Mouse (Mus musculus): ENCODE data around the gene Pygo2. TPM values are rescaled to one million over a fixed set of nuclear protein-coding genes. Genes with fewer than 3 reads are reported as not detected.

Gene Pygo2
- total and polyA plus RNA-seq, 3 experiments: 21.9 to 40.8 (median 29.7) TPM

- TF ChIP-seq ZC3H11A (IDR thresholded peaks at IDR 0.05; ENCODE audit: low read depth, low read length) (no peak), SIN3A (IDR thresholded peaks at IDR 0.05; ENCODE audit: low read length) (no peak), MAX (IDR thresholded peaks at IDR 0.05; ENCODE audit: low read length) (no peak), MAFK (IDR thresholded peaks at IDR 0.05; ENCODE audit: insufficient replicate concordance, low read length) (no peak), CHD1 (IDR thresholded peaks at IDR 0.05; ENCODE audit: low read depth, low read length) (no peak), MAZ (IDR thresholded peaks at IDR 0.05; ENCODE audit: low read depth, low read length) (no peak), MEF2A (IDR thresholded peaks at IDR 0.05; ENCODE audit: borderline replicate concordance, low read depth, low read length) (no peak), BHLHE40 (IDR thresholded peaks at IDR 0.05; ENCODE audit: low read depth, low read length) (no peak), ZKSCAN1 (IDR thresholded peaks at IDR 0.05; ENCODE audit: borderline replicate concordance, low read depth, low read length) (no peak), CHD2 (IDR thresholded peaks at IDR 0.05; ENCODE audit: low read length) (no peak), ELF1 (IDR thresholded peaks at IDR 0.05; ENCODE audit: low read depth, low read length) (no peak), NRF1 (IDR thresholded peaks at IDR 0.05; ENCODE audit: low read depth, low read length) (no peak), TBP (conservative IDR thresholded peaks at IDR 0.05; ENCODE audit: low read depth, low read length) (no peak), POLR2AphosphoS2 (IDR thresholded peaks at IDR 0.05; ENCODE audit: low read depth, low read length) (no peak)
Observed at GRCm38 (mm10) chr3:89409701-89410100, 20.3 kb upstream of the Pygo2 start.

DNA sequence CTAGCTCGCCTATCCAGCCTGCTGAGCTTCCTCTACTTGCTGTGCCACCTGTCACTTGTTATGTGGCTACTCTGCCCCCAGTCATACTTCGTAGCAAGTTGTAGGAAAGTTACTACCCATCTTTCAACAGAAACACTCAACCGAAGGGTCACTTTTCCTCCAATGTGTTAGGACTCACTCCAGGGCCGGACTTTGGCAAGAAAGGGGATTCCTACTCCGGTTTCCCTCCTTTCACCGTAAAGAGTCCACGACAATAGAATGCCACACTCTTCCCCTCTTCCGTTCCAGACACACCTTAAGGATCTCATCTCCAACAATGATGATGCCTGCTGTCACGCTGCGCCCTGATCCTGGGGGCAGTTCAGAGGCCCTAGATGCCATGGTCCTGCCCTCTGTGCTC lies 19.1 kb upstream of the Pygo2 start:
- Histone ChIP-seq H3K27me3 (replicated peaks) (no peaks in the 10 kb centered on the region), H3K36me3 (replicated peaks in 1 of 2; ENCODE audit: control insufficient read depth in 1 of 2, insufficient read depth in 1 of 2, low read length in 1 of 2) (peaks cover 43 to 60% of the 10 kb centered on the region in 2 experiments), H3K27ac (ENCODE audit: insufficient read depth, low read depth) (no peak overlapping the region), H3K4me1 (ENCODE audit: control insufficient read depth in 1 of 2, insufficient read depth in 2 of 2) (peaks cover 3 to 51% of the 10 kb centered on the region in 2 experiments), H3K4me2 (ENCODE audit: insufficient read depth, low read depth, poor library complexity, severe bottlenecking) (peak overlapping the region; percentile 25), H3K9me3 (replicated peaks; ENCODE audit: low read length) (peaks cover 7% of the 10 kb centered on the region), H3K4me3 (replicated peaks in 1 of 3; ENCODE audit: low read depth in 2 of 3, low read length in 2 of 3, poor library complexity in 1 of 3) (peak overlapping the region; percentile 61 to 96 (median 64)), H3K79me2 (replicated peaks; ENCODE audit: control insufficient read depth, extremely low read depth, insufficient read depth, poor library complexity, severe bottlenecking) (peaks cover 9% of the 10 kb centered on the region), H3K9ac (ENCODE audit: insufficient read depth, low read depth) (peak overlapping the region; percentile 64)
- in situ Hi-C loops (cut with MboI; ENCODE audit: low pct_ligation_motif_present, low pct_unique_long_range_greater_than_20kb, low sequenced_read_pairs): no loop called here
- no peak for TF ChIP-seq MXI1 (IDR thresholded peaks at IDR 0.05; ENCODE audit: low read depth, low read length)
- TF ChIP-seq TCF12 (IDR thresholded peaks at IDR 0.05; ENCODE audit: low read depth, low read length): no peak
- no peak for TF ChIP-seq POLR2AphosphoS2 (IDR thresholded peaks at IDR 0.05; ENCODE audit: low read depth, low read length)
- no peak for TF ChIP-seq MAFK (IDR thresholded peaks at IDR 0.05; ENCODE audit: insufficient replicate concordance, low read length)
- TF ChIP-seq CHD1 (IDR thresholded peaks at IDR 0.05; ENCODE audit: low read depth, low read length): no peak
- TF ChIP-seq GABPA (IDR thresholded peaks at IDR 0.05; ENCODE audit: insufficient replicate concordance, low read depth, low read length): no peak
- no peak for TF ChIP-seq JUND (conservative IDR thresholded peaks at IDR 0.05; ENCODE audit: low read depth, low read length)
- TF ChIP-seq MYC (IDR thresholded peaks at IDR 0.05; ENCODE audit: low read depth, low read length): no peak
- TF ChIP-seq TBP (conservative IDR thresholded peaks at IDR 0.05; ENCODE audit: low read depth, low read length): no peak
- TF ChIP-seq NRF1 (IDR thresholded peaks at IDR 0.05; ENCODE audit: low read depth, low read length): no peak
- TF ChIP-seq ZNF384 (IDR thresholded peaks at IDR 0.05; ENCODE audit: low read depth, low read length): no peak
- TF ChIP-seq USF2 (conservative IDR thresholded peaks at IDR 0.05; ENCODE audit: low read depth, low read length): no peak
- TF ChIP-seq POLR2A (IDR thresholded peaks at IDR 0.05; ENCODE audit: low read depth, low read length): no peak
- TF ChIP-seq ZMIZ1 (IDR thresholded peaks at IDR 0.05; ENCODE audit: low read depth, low read length): no peak
- TF ChIP-seq MAZ (IDR thresholded peaks at IDR 0.05; ENCODE audit: low read depth, low read length): no peak
- dilution Hi-C loops (cut with MboI; ENCODE audit: extremely low pct_ligation_motif_present, extremely low pct_unique_long_range_greater_than_20kb, low sequenced_read_pairs): no loop called here
- DNase-seq (ENCODE audit: extremely low read depth): no peak

More at GRCm38 (mm10) chr3:89409701-89410100, 20.3 kb upstream of the Pygo2 start:
- H3K4me3 ChIP-seq (replicated peaks in 1 of 3; ENCODE audit: low read depth in 2 of 3, low read length in 2 of 3, poor library complexity in 1 of 3): no peak overlapping the region
- dilution Hi-C loops (cut with MboI; ENCODE audit: extremely low pct_ligation_motif_present, extremely low pct_unique_long_range_greater_than_20kb, low sequenced_read_pairs) (no loop called here), in situ Hi-C loops (cut with MboI; ENCODE audit: low pct_ligation_motif_present, low pct_unique_long_range_greater_than_20kb, low sequenced_read_pairs) (no loop called here)
- peaks cover under 1% of the 10 kb centered on the region for H3K9me3 ChIP-seq (replicated peaks; ENCODE audit: low read length)
- H3K4me1 ChIP-seq (ENCODE audit: control insufficient read depth in 1 of 2, insufficient read depth in 2 of 2): peaks cover 3 to 62% of the 10 kb centered on the region in 2 experiments
- H3K27ac ChIP-seq (ENCODE audit: insufficient read depth, low read depth): no peak overlapping the region
- peaks cover 38 to 61% of the 10 kb centered on the region in 2 experiments for H3K36me3 ChIP-seq (replicated peaks in 1 of 2; ENCODE audit: control insufficient read depth in 1 of 2, insufficient read depth in 1 of 2, low read length in 1 of 2)
- H3K27me3 ChIP-seq (replicated peaks): no peaks in the 10 kb centered on the region
- H3K4me2 ChIP-seq (ENCODE audit: insufficient read depth, low read depth, poor library complexity, severe bottlenecking): 0 out of 2 replicates have a peak overlapping the region, but pooled peaks have one; percentile 1
- 0 out of 2 replicates have a peak, but pooled peaks cover 6% of the 10 kb centered on the region for H3K79me2 ChIP-seq (replicated peaks; ENCODE audit: control insufficient read depth, extremely low read depth, insufficient read depth, poor library complexity, severe bottlenecking)
- no peak for DNase-seq (ENCODE audit: extremely low read depth)
- H3K9ac ChIP-seq (ENCODE audit: insufficient read depth, low read depth): no peak overlapping the region

All from CH12.LX (cell line).